Mouse (Mus musculus): ENCODE data around the gene Kdm4a.

The Kdm4a gene

GRCm38 (mm10) chr4:118090449-118090848 lies 89.4 kb downstream of the Kdm4a start:
- in situ Hi-C loops (cut with MboI; ENCODE audit: low pct_unique_long_range_greater_than_20kb in 1 of 2, low sequenced_read_pairs in 2 of 2, unreplicated experiment in 1 of 2), result loop anchor here in 1 of 2 experiments (25.0 kb wide), 1 partner anchor 472 kb away; no protein-coding TSS in a partner anchor

GRCm38 (mm10) chr4:118089939-118090338 lies 89.9 kb downstream of the Kdm4a start:
- in situ Hi-C loops (cut with MboI; ENCODE audit: low pct_unique_long_range_greater_than_20kb in 1 of 2, low sequenced_read_pairs in 2 of 2, unreplicated experiment in 1 of 2), result loop anchor here in 1 of 2 experiments (10.0 to 25.0 kb wide), 3 partner anchors 205 to 472 kb away; partner anchors contain the start of genes Ptprf and Slc6a9

GRCm38 (mm10) chr4:118088771-118089170 lies 91.1 kb downstream of the Kdm4a start:
- in situ Hi-C loops (cut with MboI; ENCODE audit: low pct_unique_long_range_greater_than_20kb in 1 of 2, low sequenced_read_pairs in 2 of 2, unreplicated experiment in 1 of 2), result loop anchor here in 1 of 2 experiments (10.0 to 25.0 kb wide), 3 partner anchors 206 to 474 kb away; partner anchors contain the start of genes Ptprf and Slc6a9

All from mouse embryonic stem cell (cell line).